Mouse (Mus musculus): ENCODE data around the gene Dhx32. TPM values are rescaled to one million over a fixed set of nuclear protein-coding genes. Genes with fewer than 3 reads are reported as not detected.

Dhx32 gene
- total and polyA plus RNA-seq, 3 experiments: 25.6 to 27.1 TPM; not detected in 1

DNA sequence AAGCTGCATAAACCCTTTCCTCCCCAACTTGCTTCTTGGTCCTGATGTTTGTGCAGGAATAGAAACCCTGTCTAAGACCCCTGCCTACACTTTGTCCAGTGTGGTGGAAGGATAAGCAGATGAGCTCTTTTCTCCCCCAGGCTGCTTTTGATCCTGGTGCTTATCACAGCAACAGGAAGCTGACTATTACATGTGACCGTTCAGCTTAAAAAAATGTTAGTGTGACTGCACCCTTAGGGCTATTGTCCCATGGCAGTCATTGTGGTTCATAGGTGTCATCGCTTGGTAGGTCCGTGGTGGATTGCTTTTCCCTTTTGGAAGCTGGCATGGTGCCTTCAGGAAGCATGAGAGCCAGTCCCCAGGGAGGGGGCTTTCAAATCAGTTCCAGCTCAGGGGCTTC, 5.6 kb upstream of the Dhx32 start:
- H3K27me3 ChIP-seq (ENCODE audit: control insufficient read depth in 1 of 2, insufficient read depth in 2 of 2, low read length in 2 of 2): no peaks in the 10 kb centered on the region
- H3K9me3 ChIP-seq (replicated peaks; ENCODE audit: insufficient read depth, low read length): no peaks in the 10 kb centered on the region
- DNase-seq (ENCODE audit: low read depth, low spot score): peak; percentile 34
- H3K79me2 ChIP-seq (ENCODE audit: control insufficient read depth, insufficient read depth, low read length, poor library complexity): no peaks in the 10 kb centered on the region
- H3K9ac ChIP-seq (ENCODE audit: control insufficient read depth, low read depth, low read length, poor library complexity, severe bottlenecking): peak overlapping the region; percentile 3; the same call in 1 of the 2 replicates
- peak overlapping the region; percentile 22 for H3K27ac ChIP-seq (ENCODE audit: control insufficient read depth, low read depth, low read length)
- H3K36me3 ChIP-seq (ENCODE audit: control insufficient read depth in 1 of 2, insufficient read depth in 2 of 2, low read length in 2 of 2): peaks cover 0 to 2% of the 10 kb centered on the region in 2 experiments; a peak in 2 of 4 replicates
- H3K4me1 ChIP-seq (ENCODE audit: control insufficient read depth in 1 of 2, insufficient read depth in 2 of 2, low read length in 2 of 2): peaks cover 7 to 9% of the 10 kb centered on the region in 2 experiments
- TF ChIP-seq ZNF384 (IDR thresholded peaks at IDR 0.05; ENCODE audit: low read depth, low read length): peak; percentile 77
- TF ChIP-seq ETS1 (IDR thresholded peaks at IDR 0.05; ENCODE audit: low read depth, low read length): peak; percentile 14; the same call in 1 of the 2 replicates
- TF ChIP-seq USF1 (IDR thresholded peaks at IDR 0.05; ENCODE audit: low read depth, low read length): peak; percentile 69
- TF ChIP-seq RAD21 (IDR thresholded peaks at IDR 0.05; ENCODE audit: low read depth, low read length): no peak
- no peak for TF ChIP-seq E2F4 (IDR thresholded peaks at IDR 0.05; ENCODE audit: borderline replicate concordance, low read depth, low read length)
- no peak for TF ChIP-seq SIN3A (IDR thresholded peaks at IDR 0.05; ENCODE audit: low read length)
- no peak for TF ChIP-seq MEF2A (IDR thresholded peaks at IDR 0.05; ENCODE audit: extremely low read depth, insufficient replicate concordance, low read depth, low read length, poor library complexity, severe bottlenecking)
- TF ChIP-seq GATA1 (IDR thresholded peaks at IDR 0.05; ENCODE audit: low read depth, low read length): no peak
- no peak for TF ChIP-seq GABPA (IDR thresholded peaks at IDR 0.05; ENCODE audit: low read depth, low read length)
- TF ChIP-seq ZKSCAN1 (IDR thresholded peaks at IDR 0.05; ENCODE audit: low read depth, low read length): no peak
- TF ChIP-seq MAZ (IDR thresholded peaks at IDR 0.05; ENCODE audit: low read depth, low read length): no peak
- TF ChIP-seq EP300 (IDR thresholded peaks at IDR 0.05; ENCODE audit: low read depth in 1 of 2, low read length in 2 of 2): peak; percentile 23 to 31; a peak in 2 of 4 replicates
- no peak for TF ChIP-seq UBTF (IDR thresholded peaks at IDR 0.05; ENCODE audit: borderline replicate concordance, insufficient read depth, low read depth, low read length)
- no peak for TF ChIP-seq CHD1 (IDR thresholded peaks at IDR 0.05; ENCODE audit: low read depth, low read length)
- TF ChIP-seq ZMIZ1 (IDR thresholded peaks at IDR 0.05; ENCODE audit: low read depth, low read length): no peak
- no peak for TF ChIP-seq USF2 (IDR thresholded peaks at IDR 0.05; ENCODE audit: borderline replicate concordance in 1 of 2, insufficient read depth in 1 of 2, low read depth in 1 of 2, low read length in 2 of 2)
- peak overlapping the region in 1 of 2 experiments; percentile 1; a peak in 1 of 4 replicates for H3K4me3 ChIP-seq (ENCODE audit: control insufficient read depth in 1 of 2, insufficient read depth in 1 of 2, low read depth in 2 of 2, low read length in 2 of 2)

DNA sequence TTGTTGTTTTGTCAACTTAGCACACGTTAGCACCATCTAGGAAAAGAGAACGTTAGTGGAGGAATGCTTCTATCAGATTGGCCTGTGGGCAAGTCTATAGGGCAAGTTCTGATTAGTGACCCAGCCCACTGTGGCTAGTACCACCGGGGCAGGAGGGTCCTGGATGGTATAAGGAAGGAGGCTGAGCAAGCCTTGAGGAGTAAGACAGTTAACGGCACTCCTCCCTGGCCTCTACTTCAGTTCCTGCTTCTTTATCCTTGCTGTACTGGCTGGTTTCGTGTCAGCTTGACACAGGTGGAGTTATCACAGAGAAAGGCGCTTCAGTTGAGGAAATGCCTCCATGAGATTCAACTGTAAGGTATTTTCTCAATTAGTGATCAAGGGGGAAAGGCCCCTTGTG, 5.0 kb upstream of the Dhx32 start:
- TF ChIP-seq SMC3 (IDR thresholded peaks at IDR 0.05; ENCODE audit: low read depth, low read length) (no peak), BHLHE40 (IDR thresholded peaks at IDR 0.05; ENCODE audit: borderline replicate concordance, low read depth, low read length) (no peak), MEF2A (IDR thresholded peaks at IDR 0.05; ENCODE audit: extremely low read depth, insufficient replicate concordance, low read depth, low read length, poor library complexity, severe bottlenecking) (no peak), ZKSCAN1 (IDR thresholded peaks at IDR 0.05; ENCODE audit: low read depth, low read length) (no peak), NRF1 (IDR thresholded peaks at IDR 0.05; ENCODE audit: insufficient read depth, low read depth, low read length, poor library complexity, severe bottlenecking) (no peak), MXI1 (IDR thresholded peaks at IDR 0.05; ENCODE audit: low read depth, low read length) (no peak), MYC (IDR thresholded peaks at IDR 0.05; ENCODE audit: low read depth, low read length) (no peak), ZMIZ1 (IDR thresholded peaks at IDR 0.05; ENCODE audit: low read depth, low read length) (no peak), CHD1 (IDR thresholded peaks at IDR 0.05; ENCODE audit: low read depth, low read length) (no peak), EP300 (IDR thresholded peaks at IDR 0.05; ENCODE audit: low read depth in 1 of 2, low read length in 2 of 2) (peak in 1 of 2 experiments; percentile 40; a peak in 1 of 4 replicates), MYB (IDR thresholded peaks at IDR 0.05; ENCODE audit: low read depth, low read length) (peak; percentile 53; the same call in 1 of the 2 replicates)
- H3K79me2 ChIP-seq (ENCODE audit: control insufficient read depth, insufficient read depth, low read length, poor library complexity): no peaks in the 10 kb centered on the region
- H3K4me3 ChIP-seq (ENCODE audit: control insufficient read depth in 1 of 2, insufficient read depth in 1 of 2, low read depth in 2 of 2, low read length in 2 of 2): no peak overlapping the region; a peak in 1 of 4 replicates
- no peak overlapping the region for H3K9ac ChIP-seq (ENCODE audit: control insufficient read depth, low read depth, low read length, poor library complexity, severe bottlenecking)
- H3K27me3 ChIP-seq (ENCODE audit: control insufficient read depth in 1 of 2, insufficient read depth in 2 of 2, low read length in 2 of 2): no peaks in the 10 kb centered on the region
- DNase-seq (ENCODE audit: low read depth, low spot score): peak; percentile 30
- H3K27ac ChIP-seq (ENCODE audit: control insufficient read depth, low read depth, low read length): peak overlapping the region; percentile 0; the same call in 1 of the 2 replicates
- peaks cover 0 to 2% of the 10 kb centered on the region in 2 experiments; a peak in 2 of 4 replicates for H3K36me3 ChIP-seq (ENCODE audit: control insufficient read depth in 1 of 2, insufficient read depth in 2 of 2, low read length in 2 of 2)
- H3K4me1 ChIP-seq (ENCODE audit: control insufficient read depth in 1 of 2, insufficient read depth in 2 of 2, low read length in 2 of 2): peaks cover 7 to 9% of the 10 kb centered on the region in 2 experiments
- no peaks in the 10 kb centered on the region for H3K9me3 ChIP-seq (replicated peaks; ENCODE audit: insufficient read depth, low read length)

Data from MEL (cell line).